Mouse (Mus musculus): Measurements from ENCODE around the gene Btbd11.

Gene Btbd11

GRCm38 (mm10) chr10:85587758-85588157 lies 201.1 kb downstream of the Btbd11 start:
- DNase-seq (ENCODE audit: low read depth, low spot score): no peak

- DNase-seq (ENCODE audit: low read depth, low spot score): no peak
These were observed 203.4 kb downstream of the Btbd11 start for GRCm38 (mm10) chr10:85590043-85590442.

GRCm38 (mm10) chr10:85591296-85591695 lies 204.7 kb downstream of the Btbd11 start:
- no peak for DNase-seq (ENCODE audit: low read depth, low spot score)

GRCm38 (mm10) chr10:85591986-85592385 lies 205.4 kb downstream of the Btbd11 start:
- DNase-seq (ENCODE audit: low read depth, low spot score): no peak

DNA sequence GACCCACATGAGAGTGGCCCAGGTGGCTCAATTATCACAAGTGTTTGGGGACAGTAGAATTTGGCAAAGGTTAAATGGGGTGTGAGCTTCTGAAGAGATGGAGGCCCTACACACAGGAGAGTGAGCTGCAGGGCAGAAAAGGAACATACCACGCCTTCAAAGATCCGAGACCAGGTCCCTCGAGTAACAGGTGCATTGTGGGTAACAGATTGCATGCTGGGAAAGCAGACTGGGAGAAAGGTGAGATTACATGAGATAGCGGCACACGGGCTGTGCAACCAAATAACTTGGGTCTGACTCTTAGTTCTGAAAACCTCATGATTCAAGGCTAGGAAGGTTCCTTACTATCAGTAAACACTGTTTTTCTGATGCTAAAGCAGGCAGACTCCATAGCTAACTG lies 209.7 kb downstream of the Btbd11 start:
- no peak for DNase-seq (ENCODE audit: low read depth, low spot score)

DNA sequence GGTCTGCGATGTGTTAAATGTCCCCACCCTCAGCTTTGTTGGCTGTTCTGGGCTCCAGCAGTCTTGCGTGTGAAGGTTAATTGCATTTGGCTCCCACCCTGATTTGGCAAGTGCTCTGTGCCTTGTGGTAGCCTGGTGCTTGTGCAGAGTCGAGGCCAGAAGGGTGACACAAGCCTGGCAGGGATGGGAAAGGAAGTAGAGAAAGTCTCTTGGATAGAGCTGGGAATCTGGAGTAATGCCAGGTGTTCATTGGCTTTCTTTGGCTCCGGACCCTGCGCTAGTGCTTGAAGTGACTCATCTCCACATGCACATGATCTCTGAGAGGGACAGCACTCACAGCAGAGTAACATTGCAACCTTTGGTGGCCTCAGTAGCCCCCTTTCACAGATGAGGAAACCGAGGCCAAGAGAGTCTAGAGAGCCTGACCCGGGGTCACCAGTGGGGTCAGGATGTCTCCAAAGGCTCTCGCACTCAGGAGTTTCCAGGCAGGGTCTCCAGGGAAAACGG lies 211.5 kb downstream of the Btbd11 start:
- no peak for DNase-seq (ENCODE audit: low read depth, low spot score)

GRCm38 (mm10) chr10:85598603-85599542 lies 212.3 kb downstream of the Btbd11 start:
- DNase-seq (ENCODE audit: low read depth, low spot score): no peak

DNA sequence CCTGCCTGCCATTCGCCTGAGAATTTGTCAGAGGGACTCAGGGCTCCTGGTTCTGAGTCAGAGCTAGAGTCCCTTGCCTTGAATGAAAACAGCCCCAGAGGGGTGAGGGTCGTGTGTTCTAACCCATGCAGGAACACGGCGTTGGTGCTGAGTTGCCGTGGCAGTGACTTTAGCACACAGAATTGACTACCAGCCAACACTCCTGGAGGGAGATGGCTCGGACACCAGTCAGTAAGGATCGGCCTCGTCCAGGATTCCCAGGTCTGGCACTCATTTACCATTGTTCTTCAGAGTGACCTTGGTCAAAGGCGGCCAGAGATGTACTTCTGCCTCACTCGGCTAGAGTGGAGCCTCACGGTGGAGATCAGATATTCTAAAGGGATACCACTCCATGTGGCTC lies 215.9 kb downstream of the Btbd11 start:
- no peak for DNase-seq (ENCODE audit: low read depth, low spot score)

- no peak for DNase-seq (ENCODE audit: low read depth, low spot score)
These were observed 217.9 kb downstream of the Btbd11 start for GRCm38 (mm10) chr10:85604556-85604955.

GRCm38 (mm10) chr10:85608550-85609278 lies 222.1 kb downstream of the Btbd11 start:
- no peak for DNase-seq (ENCODE audit: low read depth, low spot score)

DNA sequence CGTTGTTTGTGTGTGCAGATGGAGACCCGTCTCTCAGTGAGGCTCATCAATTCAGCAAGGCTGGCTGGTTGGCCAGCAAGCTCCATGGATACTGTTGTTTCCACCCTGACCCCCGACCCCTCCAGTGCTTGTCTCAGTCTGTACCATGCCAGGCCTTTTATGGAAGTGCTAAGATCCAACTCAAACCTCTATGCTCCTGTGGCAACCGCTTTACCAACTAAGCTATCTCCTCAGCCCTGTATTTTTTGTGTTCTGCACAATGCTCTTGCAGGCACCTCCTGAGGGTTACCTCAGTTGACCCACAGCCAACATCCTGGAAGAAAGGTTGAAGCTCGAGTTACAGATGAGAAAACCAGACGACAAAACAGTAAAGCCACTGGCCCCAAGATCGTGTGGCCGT lies 230.5 kb downstream of the Btbd11 start:
- no peak for DNase-seq (ENCODE audit: low read depth, low spot score)

DNA sequence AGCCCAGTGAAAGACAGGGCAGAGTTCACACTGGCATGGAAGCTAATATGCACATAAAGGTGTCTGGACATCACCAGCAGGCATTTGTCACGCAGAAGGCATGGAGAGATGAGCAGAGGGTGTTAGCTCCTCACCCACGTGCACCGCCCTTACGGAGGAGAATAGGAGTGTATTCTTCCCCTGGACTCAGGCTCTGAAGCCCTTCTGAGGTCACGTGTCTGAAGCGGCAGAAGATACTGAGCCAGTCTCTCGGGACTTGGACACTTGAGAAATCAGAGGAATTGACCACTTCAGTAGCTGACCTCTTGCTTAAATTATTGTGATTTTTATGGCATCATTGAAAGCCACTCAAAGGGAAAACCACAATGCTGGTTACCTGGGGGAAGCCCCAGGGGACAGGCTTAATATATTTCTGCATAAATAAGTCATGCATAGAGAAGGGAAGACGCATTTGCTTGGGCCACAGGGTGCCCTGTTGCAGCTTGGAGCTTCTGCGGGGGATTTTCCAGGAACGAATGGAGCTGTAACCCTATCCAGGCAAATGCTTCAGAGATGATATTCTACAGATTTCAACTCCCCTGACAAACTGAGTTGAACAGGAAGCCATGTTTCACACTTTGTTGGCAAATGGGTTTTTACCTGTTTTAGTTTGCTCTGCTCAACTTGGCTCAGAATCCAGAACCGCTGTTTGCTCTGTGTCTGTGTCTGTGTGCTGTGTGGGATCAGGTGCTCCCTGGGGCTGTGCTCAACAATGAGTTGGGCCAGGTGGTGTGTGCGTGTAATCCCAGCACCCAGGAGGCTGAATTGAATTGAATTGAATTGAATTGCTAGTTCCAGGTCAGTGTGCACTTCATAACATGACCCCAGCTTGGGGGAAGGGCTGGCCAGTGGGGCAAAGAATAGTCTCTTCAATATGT lies 231.1 kb downstream of the Btbd11 start:
- DNase-seq (ENCODE audit: low read depth, low spot score): no peak

DNA sequence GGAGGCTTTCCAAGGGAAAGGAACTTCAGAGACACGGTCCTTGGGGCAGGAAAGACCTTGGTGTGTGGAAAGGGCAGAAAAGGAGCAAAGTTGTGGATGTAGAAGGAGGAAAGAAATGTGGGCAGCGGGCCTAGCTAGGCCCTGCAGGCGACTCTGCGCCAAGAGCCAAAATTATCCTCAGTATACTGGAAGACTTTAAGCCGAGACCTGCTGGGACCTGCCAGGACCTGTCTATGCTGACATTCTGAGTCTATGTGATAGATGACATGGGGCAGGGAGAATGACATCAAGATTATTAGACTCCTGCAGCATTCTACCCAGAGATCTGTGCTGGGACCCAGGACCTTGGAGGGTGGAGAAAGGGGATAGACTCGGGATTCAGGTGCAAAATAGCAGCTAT lies 234.5 kb downstream of the Btbd11 start:
- no peak for DNase-seq (ENCODE audit: low read depth, low spot score)

- DNase-seq (ENCODE audit: low read depth, low spot score): no peak
These were observed 238.0 kb downstream of the Btbd11 start for GRCm38 (mm10) chr10:85624504-85625169.

- DNase-seq (ENCODE audit: low read depth, low spot score): no peak
These were observed 238.6 kb downstream of the Btbd11 start for GRCm38 (mm10) chr10:85625170-85625686.

GRCm38 (mm10) chr10:85632030-85632429 lies 245.4 kb downstream of the Btbd11 start:
- DNase-seq (ENCODE audit: low read depth, low spot score): no peak

DNA sequence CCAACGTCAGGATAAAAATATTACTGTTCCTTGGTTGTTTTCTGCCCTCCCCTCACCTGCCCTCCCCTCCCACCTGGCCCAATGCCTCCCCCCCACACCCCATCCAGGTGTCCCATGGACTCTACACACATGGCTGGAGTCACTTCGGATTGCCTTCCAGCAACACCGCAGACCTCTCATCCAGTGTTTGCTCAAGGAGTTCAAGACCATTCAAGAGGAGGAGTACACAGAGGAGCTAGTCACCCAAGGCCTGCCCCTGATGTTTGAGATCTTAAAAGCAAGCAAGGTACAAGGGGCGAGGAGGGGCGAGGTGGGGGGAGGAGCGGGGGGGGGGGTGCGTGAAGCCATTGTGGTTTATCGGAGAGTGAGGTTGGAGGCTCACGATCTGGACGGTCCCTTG lies 247.0 kb downstream of the Btbd11 start:
- DNase-seq (ENCODE audit: low read depth, low spot score): no peak

DNA sequence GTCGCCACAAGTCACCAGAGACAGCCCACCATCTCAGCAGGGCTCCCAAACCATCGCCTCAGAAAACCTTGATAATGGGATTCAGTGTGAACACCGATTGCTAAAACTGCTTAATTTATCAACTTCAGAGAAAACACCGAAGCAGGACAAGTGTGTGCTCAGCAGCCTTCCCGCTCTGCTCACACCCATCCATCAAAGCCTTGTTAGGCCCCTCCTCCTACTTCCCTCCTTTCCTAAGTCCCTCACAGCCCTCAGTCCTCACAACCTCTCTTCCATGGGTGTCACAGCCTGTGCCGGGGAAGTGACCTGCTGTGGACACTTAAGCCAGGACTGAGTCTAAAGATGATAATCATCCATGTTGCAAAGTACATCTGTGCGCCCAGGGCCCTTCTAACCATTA lies 251.0 kb downstream of the Btbd11 start:
- no peak for DNase-seq (ENCODE audit: low read depth, low spot score)

GRCm38 (mm10) chr10:85638141-85638540 lies 251.5 kb downstream of the Btbd11 start:
- no peak for DNase-seq (ENCODE audit: low read depth, low spot score)

DNA sequence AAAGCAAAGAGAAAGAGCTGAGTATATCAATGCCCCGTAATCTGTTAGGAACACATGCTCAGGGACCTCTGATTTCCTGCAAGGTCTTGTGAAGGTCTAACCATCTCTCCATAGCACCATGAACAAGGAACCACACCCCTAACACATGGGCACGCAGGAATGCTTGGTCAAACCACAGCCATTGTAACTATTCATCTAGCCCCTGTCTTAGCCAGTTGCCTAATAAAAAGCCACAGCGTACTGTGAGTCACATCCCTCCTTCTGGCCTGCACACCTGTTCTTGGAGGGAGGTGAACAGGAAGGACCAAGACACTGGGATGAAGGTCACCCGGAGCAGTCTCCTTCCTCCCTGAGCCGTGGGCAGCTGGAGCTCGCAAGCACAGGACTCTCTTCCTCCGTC lies 253.0 kb downstream of the Btbd11 start:
- DNase-seq (ENCODE audit: low read depth, low spot score): no peak

DNA sequence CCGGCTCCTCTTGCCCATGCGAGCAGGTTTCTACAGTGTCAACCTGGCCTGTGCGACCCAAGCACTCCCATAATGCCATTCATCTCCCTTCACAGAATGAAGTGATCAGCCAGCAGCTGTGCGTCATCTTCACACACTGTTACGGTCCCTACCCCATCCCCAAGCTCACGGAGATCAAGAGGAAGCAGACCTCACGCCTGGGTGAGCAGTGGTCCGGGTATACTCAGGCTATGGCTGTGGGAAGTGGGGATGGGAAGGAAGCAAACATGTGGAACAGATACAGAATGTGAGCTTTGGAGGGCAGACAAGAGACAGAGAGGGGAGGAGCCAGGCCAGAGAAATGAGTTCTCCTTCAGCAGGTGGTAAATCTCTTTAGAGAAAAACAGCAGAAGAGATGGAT lies 253.8 kb downstream of the Btbd11 start:
- no peak for DNase-seq (ENCODE audit: low read depth, low spot score)
